Mouse (Mus musculus) megakaryocyte, adult 5-6 weeks (primary cell): ENCODE data around the gene Phlpp1. TPM values are rescaled to one million over a fixed set of nuclear protein-coding genes. Genes with fewer than 3 reads are reported as not detected.

ENCODE experiments used
- ATAC-seq: 2 replicates; pipeline ENCODE4 v1.8.0; 2016; ENCODE audit warnings: mild to moderate bottlenecking, inconsistent platforms; ENCODE audit not compliant: poor library complexity, severe bottlenecking
- total RNA-seq, 2 experiments: library from RNA; stranded (forward) in 1 of 2; stranded (reverse) in 1 of 2; fragments of 153-499, 151-499 nt in 1 of 2; fragments of 221-1000, 200-1000 nt in 1 of 2; gene quantifications; 2 replicates each; pipeline versions ENCODE4 v1.2.3 to v1.2.4; 2015 to 2017

Phlpp1 gene
- total RNA-seq, 2 experiments from 2014 or later = 2.6 to 3.8 TPM

- ATAC-seq = no peak
Measured at GRCm38 (mm10) chr1:106192864-106193470, 21.4 kb downstream of the Phlpp1 start.

GRCm38 (mm10) chr1:106193487-106193886 lies 21.9 kb downstream of the Phlpp1 start:
- no peak for ATAC-seq

DNA sequence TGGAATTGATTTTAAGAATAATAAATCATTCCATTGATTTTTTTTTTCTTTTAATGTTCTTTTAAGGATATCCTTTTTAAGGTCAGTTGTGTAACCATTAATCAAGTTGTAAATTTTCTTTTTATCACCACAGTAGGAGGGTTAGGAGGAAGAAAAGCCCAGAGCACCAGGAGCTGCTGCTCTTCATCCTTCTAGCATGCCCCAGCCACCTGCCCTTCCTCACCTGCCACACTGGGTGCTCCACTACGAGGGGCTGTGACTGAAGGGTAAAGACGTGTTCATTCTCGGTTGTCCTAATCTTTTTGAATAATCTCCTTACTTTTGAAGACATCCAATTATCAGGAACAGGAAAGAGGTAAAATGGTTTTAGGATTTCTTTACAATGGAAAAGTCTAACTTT lies 22.7 kb downstream of the Phlpp1 start:
- ATAC-seq = no peak

DNA sequence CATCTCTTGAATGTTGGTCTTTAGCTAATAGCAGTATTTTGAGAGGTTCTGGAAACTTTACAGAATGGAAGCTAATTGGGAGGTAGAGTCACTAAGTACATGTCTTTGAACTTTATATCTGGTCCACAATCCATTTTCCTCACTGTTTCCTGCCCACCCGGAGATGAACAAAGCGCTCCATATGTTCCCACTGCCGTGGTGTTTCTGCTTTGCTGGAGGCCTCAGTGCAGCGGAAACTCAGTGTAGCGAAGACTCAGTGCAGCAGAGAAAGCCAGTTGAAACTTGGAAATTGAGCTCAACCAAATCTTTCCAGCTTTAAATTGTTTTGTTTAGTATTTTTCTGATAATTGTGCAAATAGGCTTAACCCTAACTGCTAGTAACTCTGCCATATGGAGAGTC lies 26.4 kb downstream of the Phlpp1 start:
- no peak for ATAC-seq

- no peak for ATAC-seq
Measured at GRCm38 (mm10) chr1:106199109-106199508, 27.6 kb downstream of the Phlpp1 start.

DNA sequence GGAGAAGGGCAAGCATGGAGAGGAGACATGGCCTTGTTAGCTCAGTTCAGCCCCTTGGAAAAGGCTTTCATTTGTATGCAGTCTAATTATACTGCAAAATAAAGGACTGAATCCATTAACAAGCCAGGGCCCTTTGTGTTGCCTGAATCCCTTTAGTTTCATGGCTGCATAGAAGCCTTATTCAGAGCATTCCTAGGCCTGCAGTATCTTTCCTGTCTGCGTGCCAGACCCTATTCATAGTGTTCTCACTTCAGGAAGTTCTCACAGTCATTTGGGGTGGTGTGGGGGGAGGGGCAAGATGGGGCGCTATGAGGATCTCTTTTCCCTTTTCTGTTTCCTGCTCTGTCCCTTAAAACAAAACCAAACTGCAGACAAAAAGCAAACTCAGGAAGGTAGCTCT lies 28.1 kb downstream of the Phlpp1 start:
- ATAC-seq = no peak

GRCm38 (mm10) chr1:106201025-106201424 lies 29.5 kb downstream of the Phlpp1 start:
- no peak for ATAC-seq

GRCm38 (mm10) chr1:106201929-106202328 lies 30.4 kb downstream of the Phlpp1 start:
- no peak for ATAC-seq

- no peak for ATAC-seq
Measured at GRCm38 (mm10) chr1:106203942-106204341, 32.4 kb downstream of the Phlpp1 start.

- no peak for ATAC-seq
Measured at GRCm38 (mm10) chr1:106204350-106204749, 32.8 kb downstream of the Phlpp1 start.

- no peak for ATAC-seq
Measured at GRCm38 (mm10) chr1:106208581-106208980, 37.0 kb downstream of the Phlpp1 start.

GRCm38 (mm10) chr1:106210461-106210860 lies 38.9 kb downstream of the Phlpp1 start:
- no peak for ATAC-seq

- ATAC-seq = no peak
Measured at GRCm38 (mm10) chr1:106211146-106211545, 39.6 kb downstream of the Phlpp1 start.

- ATAC-seq = no peak
Measured at GRCm38 (mm10) chr1:106220431-106220830, 48.9 kb downstream of the Phlpp1 start.

DNA sequence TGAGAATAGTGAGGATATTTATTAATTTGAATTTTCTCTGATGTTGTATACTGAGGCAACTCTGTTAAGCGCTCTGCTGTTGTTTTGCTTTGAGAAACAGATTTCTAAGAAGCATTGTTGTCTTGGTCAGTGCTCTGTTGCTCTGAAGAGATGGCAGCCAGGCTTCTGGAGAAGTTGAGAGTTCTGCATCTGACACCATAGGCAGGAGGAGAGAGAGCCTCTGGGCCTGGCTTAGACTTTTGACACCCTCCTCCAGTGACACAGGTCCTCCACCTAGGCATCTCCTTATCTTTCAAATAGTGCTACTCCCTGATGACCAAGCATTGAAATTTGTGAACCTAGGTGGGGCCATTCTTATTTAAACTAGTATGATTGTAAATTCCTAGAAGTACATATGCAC lies 49.8 kb downstream of the Phlpp1 start:
- ATAC-seq = no peak

DNA sequence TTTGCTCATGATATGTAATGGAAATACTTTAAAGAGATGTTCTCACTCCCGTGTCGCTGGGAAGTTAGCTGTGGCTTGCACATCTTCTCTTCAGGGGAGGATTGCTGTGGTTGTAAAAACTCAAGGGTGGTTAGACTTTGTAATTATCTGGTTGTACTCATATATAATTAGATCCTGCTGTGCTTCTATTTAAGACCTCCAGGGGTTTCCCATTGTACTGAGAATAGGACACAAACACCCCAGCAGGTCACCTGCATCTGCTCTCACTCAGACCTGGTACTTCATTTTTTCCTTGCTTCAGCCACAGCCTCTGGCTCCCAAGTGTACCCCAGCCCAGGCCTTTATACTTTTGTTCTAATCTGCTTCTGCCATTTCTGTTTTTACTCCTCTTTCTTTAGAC lies 50.4 kb downstream of the Phlpp1 start:
- no peak for ATAC-seq

GRCm38 (mm10) chr1:106226613-106227012 lies 55.1 kb downstream of the Phlpp1 start:
- no peak for ATAC-seq

GRCm38 (mm10) chr1:106230313-106230712 lies 58.8 kb downstream of the Phlpp1 start:
- ATAC-seq = no peak

DNA sequence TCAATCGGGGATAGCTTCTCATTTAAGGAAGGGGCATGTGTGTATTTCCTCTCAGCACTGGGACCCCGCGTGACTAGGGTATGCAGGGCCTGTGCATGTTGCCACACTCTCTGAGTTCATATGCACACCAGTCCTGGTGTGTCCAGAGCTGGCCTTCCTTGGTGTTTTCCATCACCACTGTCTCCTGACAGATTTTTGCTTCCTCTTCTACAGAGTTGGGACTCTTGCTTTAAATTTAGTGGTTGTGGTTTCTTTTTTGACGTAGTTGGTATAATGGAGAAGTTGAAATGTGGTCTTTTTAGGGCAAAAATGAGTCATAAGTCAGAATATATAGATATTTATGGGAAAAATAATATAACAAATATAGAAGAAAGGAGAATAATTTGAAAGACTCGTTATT lies 59.8 kb downstream of the Phlpp1 start:
- ATAC-seq = peak; percentile 88

DNA sequence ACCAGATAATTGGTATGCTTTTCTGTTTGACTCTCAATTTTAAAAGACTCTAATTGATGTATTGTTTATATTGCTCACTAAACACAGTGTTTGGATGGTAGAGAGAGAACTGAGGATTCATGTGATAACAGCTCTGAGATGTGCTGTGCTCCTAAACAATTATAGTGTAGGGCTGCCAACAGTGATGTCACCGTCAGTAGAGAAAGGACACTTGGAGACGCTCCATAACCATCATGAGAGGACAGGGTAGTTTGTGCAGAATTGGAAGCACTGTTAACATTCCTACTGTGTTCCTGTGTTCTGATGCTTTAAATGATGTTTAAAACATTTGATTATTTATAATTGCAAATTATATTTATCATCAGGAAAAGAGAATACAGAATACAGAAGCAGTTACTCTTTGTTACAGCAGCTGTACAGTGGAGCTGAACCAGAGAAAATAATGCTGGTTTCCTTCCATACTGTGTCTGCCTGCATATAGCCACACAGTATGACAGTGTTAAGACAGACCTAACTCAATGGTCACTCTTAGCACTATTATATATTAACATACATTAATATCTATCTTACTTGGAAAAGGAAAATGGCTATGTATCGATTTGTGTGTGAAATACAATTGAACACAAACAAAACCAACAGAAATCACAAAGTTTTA lies 60.4 kb downstream of the Phlpp1 start:
- no peak for ATAC-seq

- ATAC-seq = no peak
Measured at GRCm38 (mm10) chr1:106232460-106232850, 60.9 kb downstream of the Phlpp1 start.

DNA sequence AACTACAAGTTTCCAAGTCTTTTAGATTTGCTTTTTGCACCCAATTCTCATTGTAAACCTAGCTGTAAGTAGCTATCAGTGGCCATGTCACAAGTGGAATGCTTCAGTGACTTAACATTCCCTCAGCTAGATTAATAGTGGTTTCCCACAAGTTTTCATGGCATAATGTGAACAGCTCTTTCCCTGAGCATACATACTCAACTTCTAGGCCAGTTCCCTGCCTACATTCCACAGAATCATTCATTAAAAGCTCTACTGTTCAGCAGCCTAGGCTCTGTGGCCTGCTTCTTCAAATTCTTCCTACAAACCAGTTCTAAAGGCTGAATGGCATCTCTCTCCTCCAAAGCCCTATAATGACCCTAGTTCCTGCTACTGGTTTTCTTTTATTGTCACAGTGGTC lies 65.4 kb downstream of the Phlpp1 start:
- ATAC-seq = no peak
